Mouse (Mus musculus) CD4-positive helper T cell, adult 2 months (primary cell): ENCODE data around the gene Phf2.
"Not testable (repeated sequence)": the region's sequence is repeated elsewhere in the genome, so short reads cannot be mapped to it uniquely, and the experiment has no call there.

Source experiments
- DNase-seq: peaks from one replicate; pipeline ENCODE4 v3.0.0-alpha.2; 2012; ENCODE audit warnings: low read depth, missing footprints, low spot score

The Phf2 gene

GRCm38 (mm10) chr13:48809668-48810067, 61.3 kb downstream of the Phf2 start:
- DNase-seq = not testable (repeated sequence)

- peak; percentile 37 for DNase-seq
Measured at GRCm38 (mm10) chr13:48807481-48808031, 63.4 kb downstream of the Phf2 start.

- no peak for DNase-seq
Measured at GRCm38 (mm10) chr13:48802181-48802580, 68.7 kb downstream of the Phf2 start.

GRCm38 (mm10) chr13:48800850-48801546, 69.9 kb downstream of the Phf2 start:
- DNase-seq = peak; percentile 57

- DNase-seq = no peak
Measured at GRCm38 (mm10) chr13:48798256-48798771, 72.6 kb downstream of the Phf2 start.

GRCm38 (mm10) chr13:48796906-48797305, 74.0 kb downstream of the Phf2 start:
- DNase-seq = no peak

GRCm38 (mm10) chr13:48795711-48796110, 75.2 kb downstream of the Phf2 start:
- no peak for DNase-seq

GRCm38 (mm10) chr13:48784594-48785298, 86.2 kb downstream of the Phf2 start:
- no peak for DNase-seq

- no peak for DNase-seq
Measured at GRCm38 (mm10) chr13:48784151-48784550, 86.8 kb downstream of the Phf2 start.

- no peak for DNase-seq
Measured at GRCm38 (mm10) chr13:48782727-48783725, 87.9 kb downstream of the Phf2 start.

- no peak for DNase-seq
Measured at GRCm38 (mm10) chr13:48780345-48781010, 90.4 kb downstream of the Phf2 start.

GRCm38 (mm10) chr13:48779592-48780344, 91.2 kb downstream of the Phf2 start:
- no peak for DNase-seq

GRCm38 (mm10) chr13:48778138-48778537, 92.8 kb downstream of the Phf2 start:
- no peak for DNase-seq

- no peak for DNase-seq
Measured at GRCm38 (mm10) chr13:48774506-48774905, 96.4 kb downstream of the Phf2 start.

GRCm38 (mm10) chr13:48768109-48768508, 102.8 kb downstream of the Phf2 start:
- no peak for DNase-seq

GRCm38 (mm10) chr13:48763701-48764245, 107.1 kb downstream of the Phf2 start:
- no peak for DNase-seq

GRCm38 (mm10) chr13:48760855-48761436, 110.0 kb downstream of the Phf2 start:
- no peak for DNase-seq

- no peak for DNase-seq
Measured at GRCm38 (mm10) chr13:48756769-48757168, 114.2 kb downstream of the Phf2 start.
